Mouse (Mus musculus) bone marrow, adult 2 months (tissue): Measurements from ENCODE around the gene Zfp874b.

Experiments used
- CTCF ChIP-seq: fragments of 200-500 bp; IDR thresholded peaks from 2 replicates; pipeline ENCODE4 v1.5.1; 2011; ENCODE audit warnings: low read length, control low read depth; ENCODE audit not compliant: control insufficient read depth, insufficient read depth
- POLR2A ChIP-seq: fragments of 200-500 bp; IDR thresholded peaks from 2 replicates; pipeline ENCODE4 v1.6.1; 2011; ENCODE audit warnings: low read depth, mild to moderate bottlenecking, control low read depth, low read length, borderline replicate concordance; ENCODE audit not compliant: control insufficient read depth

- TF ChIP-seq CTCF (no peak), POLR2A (no peak)
Measured at GRCm38 (mm10) chr13:67481528-67481927, 2.5 kb downstream of the Zfp874b start.
